Mouse (Mus musculus): ENCODE data around the gene Ctsh.

Ctsh gene

GRCm38 (mm10) chr9:90113151-90113550, 59.2 kb downstream of the Ctsh start:
- no peak for DNase-seq (ENCODE audit: low spot score)

GRCm38 (mm10) chr9:90113651-90114566, 60.0 kb downstream of the Ctsh start:
- peak; percentile 80 for DNase-seq (ENCODE audit: low spot score)

GRCm38 (mm10) chr9:90114567-90115307, 60.8 kb downstream of the Ctsh start, which contains the start of gene Morf4l1:
Gene Morf4l1, minus strand, starts transcription at chr9:90114774.
- peak; percentile 85 for DNase-seq (ENCODE audit: low spot score)

GRCm38 (mm10) chr9:90115308-90115700, 61.4 kb downstream of the Ctsh start:
- no peak for DNase-seq (ENCODE audit: low spot score)

- no peak for DNase-seq (ENCODE audit: low spot score)
Measured at GRCm38 (mm10) chr9:90117234-90117633, 63.3 kb downstream of the Ctsh start.

- DNase-seq (ENCODE audit: low spot score), result no peak
Measured at GRCm38 (mm10) chr9:90122246-90122740, 68.3 kb downstream of the Ctsh start.

GRCm38 (mm10) chr9:90124156-90124872, 70.4 kb downstream of the Ctsh start:
- no peak for DNase-seq (ENCODE audit: low spot score)

- no peak for DNase-seq (ENCODE audit: low spot score)
Measured at GRCm38 (mm10) chr9:90124873-90125245, 70.9 kb downstream of the Ctsh start.

All from ovary, postnatal 10 days (tissue).